Mouse (Mus musculus) T-cell, adult 66 days (primary cell): ENCODE data around the gene Diablo. TPM values are rescaled to one million over a fixed set of nuclear protein-coding genes. Genes with fewer than 3 reads are reported as not detected.

Source experiments
- total RNA-seq, 2 experiments: library from RNA; stranded (reverse); gene quantifications; 3 replicates in 1 of 2; 4 replicates in 1 of 2; pipeline ENCODE4 v1.2.4; 2023

Diablo gene
- 10 to 100 TPM; 67.1 to 73.2 TPM for total RNA-seq

DNA sequence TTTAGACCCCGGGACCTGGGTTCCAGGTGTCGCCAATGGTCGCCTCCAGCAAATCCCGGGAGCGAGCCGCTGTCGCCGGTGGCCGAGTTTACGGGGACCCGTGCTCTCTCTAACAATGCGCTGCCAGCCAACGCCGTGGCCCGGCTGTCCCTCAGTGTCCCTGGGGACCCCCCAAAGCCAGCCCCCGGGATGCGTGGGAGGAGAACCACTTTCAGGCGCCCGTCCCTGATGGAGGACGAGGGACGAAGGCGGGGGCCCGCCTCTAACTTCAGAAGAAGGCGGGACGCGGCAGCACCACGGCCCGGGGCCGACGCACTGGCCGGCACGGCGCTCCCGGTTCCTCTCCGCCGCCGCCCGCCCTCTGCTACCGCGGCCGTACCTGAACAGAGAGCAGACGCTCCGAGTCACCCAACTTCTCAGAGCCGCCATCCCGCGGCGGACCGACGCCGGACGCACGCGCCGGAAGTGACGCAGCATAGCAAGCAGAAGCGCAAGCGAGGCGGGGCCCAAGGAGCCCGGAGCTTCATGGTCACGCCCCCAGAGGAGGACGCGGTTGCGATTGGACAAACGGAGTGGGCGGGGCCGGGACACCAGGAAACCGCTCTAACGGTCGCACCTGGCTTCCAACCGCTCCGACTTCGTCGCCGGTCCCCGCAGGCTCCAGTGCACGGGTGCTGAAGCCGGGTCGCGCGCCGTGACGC, at the start of gene Diablo:
TSS of gene Diablo (minus strand) at position 485 of the 701 bp plus-strand sequence.

DNA sequence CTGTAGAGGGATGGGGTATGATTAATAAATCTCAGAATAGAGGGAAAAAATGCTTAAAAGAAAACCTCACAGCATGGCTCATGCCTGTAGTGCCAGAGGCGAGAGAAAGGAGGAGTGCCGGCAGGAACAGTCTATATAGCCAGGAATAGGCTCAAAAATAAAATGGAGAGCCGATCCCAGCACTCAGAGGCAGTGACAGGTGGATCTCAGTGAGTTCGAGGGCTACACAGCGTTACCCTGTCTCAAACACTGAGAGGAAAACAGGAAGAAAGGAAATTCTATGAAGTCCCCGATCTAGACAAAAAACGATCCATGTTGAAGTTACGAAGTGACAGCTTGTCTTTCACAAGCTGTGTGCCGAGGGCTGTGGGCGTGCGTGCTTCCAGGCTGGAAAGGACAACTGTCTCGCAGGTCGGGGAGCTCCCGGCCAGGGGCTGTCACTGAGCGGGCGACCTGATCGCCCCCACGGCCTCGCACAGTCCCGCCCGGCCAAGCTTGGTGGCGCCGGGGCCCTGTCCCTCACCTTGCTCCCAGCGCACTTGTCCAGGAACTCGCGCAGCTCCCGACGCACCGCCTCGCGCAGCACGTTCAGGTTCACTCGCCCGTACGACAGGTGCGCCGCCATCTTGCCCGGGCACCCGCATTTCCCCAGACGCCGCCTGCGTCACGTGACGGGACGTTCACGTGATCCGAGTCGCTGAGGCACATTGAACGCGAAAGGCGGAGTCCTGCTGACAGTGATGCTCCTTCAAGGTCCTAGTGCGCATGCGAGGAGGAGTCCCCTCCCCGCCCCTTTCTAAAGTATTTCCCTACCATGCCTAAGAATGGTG, 48.6 kb upstream of the Diablo start, which contains the start of gene Vps33a:
TSS of gene Vps33a (minus strand) at position 682 of the 830 bp plus-strand sequence.

DNA sequence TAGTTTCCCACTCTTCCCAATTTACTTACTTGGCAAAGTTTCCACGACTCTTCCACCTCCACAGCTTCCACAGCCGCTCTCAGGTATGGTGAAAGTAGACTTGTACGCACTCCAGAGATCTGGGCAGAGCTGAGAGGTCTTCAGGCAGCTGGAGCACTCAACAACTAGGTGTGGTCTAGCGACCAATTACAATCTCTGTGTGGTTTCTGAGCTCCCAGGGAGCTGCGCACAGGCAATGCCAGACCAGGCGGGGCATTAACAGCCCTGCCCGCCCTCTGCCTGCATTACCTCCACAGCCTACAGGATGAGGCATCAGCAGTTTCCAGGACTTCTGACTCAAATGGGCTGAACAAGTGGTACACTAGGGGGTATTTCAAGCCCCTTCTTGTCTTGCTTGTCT, 1.3 kb upstream of the Diablo start, which contains the start of gene Gm49027:
TSS of gene Gm49027 (minus strand) at position 208 of the 400 bp plus-strand sequence.

DNA sequence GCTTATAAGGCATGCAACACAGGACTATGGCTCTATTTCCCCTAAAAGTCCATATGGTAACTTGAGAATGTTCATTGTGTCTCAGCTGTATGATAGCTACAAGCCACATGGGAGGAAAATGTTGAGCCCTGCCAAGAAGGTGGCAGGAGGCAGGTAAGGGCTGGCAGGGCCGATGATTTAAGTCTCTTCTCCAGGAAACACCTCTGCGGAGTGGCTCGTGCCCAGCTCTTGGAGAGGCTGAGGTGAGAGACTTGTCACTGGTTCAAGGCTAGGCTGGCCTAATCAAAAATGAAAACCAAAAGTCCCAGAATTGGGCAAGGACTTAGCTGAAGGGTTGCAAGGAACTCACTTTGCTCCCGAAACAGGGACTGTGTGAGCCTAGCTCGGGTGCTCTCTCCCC, 13.8 kb downstream of the Diablo start, which contains the start of gene B3gnt4:
TSS of gene B3gnt4 (plus strand) at position 301 of the 400 bp plus-strand sequence.

DNA sequence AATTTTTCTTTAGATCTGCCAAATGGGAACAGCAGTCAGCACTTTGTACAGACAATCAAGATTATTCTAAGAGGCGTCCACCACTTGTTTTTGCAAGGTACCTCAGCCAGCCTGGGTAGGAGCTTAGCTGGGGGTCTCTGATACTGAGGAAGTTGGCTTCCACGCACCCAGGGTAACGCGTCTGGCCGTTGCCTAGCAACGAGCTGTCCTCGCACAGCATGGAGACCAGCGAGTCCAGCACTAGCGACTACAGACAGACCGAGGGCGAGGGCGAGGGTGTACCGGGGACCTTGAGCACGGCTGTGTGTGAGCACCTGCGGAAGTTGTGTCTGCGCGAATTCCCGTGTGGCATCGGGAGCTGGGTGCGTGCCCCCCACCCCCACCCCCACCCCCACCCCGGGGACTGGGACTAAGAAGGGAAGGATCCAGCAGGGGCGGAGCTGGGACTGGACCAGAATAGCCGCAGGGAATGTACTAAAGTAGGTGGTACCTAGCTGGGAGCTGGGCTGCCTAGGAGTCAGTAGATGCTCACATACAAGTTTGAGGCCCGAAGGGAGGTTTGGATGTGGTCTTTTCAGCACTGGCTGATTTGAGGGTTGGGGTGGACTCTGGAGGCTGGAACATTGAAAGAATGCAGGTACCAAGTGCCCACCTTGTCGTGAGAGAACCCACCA, 34.7 kb downstream of the Diablo start, which contains the start of the genes Lrrc43 and Il31:
TSS of gene Lrrc43 (plus strand) at position 194 of the 674 bp plus-strand sequence.
TSS of gene Il31 (minus strand) at position 378 of the 674 bp plus-strand sequence.

Other genes starting within 250 kb of the Diablo start
- gene Bcl7a, start 180.3 kb downstream of the Diablo start, total RNA-seq: 10 to 100 TPM; 18.1 to 18.4 TPM
- gene Mlxip, start 129.4 kb downstream of the Diablo start, total RNA-seq: 10 to 100 TPM; 79.7 to 85.3 TPM
- gene Lrrc43, start 34.9 kb downstream of the Diablo start, total RNA-seq: not detected
- gene Il31, start 34.7 kb downstream of the Diablo start, total RNA-seq: not detected
- not detected for gene B3gnt4, start 13.7 kb downstream of the Diablo start, total RNA-seq
- gene Gm49027, start 1.3 kb upstream of the Diablo start, total RNA-seq: 1 to 10 TPM; 5.8 to 8.8 TPM
- 10 to 100 TPM; 46.0 to 53.6 TPM for gene Vps33a, start 48.9 kb upstream of the Diablo start, total RNA-seq
- gene Clip1, start 160.4 kb upstream of the Diablo start, total RNA-seq: 10 to 100 TPM; 76.2 to 90.8 TPM
- 10 to 100 TPM; 76.1 to 90.2 TPM for gene Zcchc8, start 196.9 kb upstream of the Diablo start, total RNA-seq
- 100 to 1,000 TPM; 200 to 220 TPM for gene Rsrc2, start 225.2 kb upstream of the Diablo start, total RNA-seq
- gene Kntc1, start 225.5 kb upstream of the Diablo start, total RNA-seq: 1 to 10 TPM; 3.4 to 4.6 TPM